Mouse (Mus musculus) gastrocnemius, postnatal 4 days (tissue): Measurements from ENCODE around the gene Bnip3. TPM values are rescaled to one million over a fixed set of nuclear protein-coding genes. Genes with fewer than 3 reads are reported as not detected.
A peak's percentile ranks its signal among the peaks of the same experiment; 100 is the strongest.

ENCODE experiments used
- DNase-seq, 2 experiments: peaks; one replicate each; pipeline ENCODE4 v3.0.0; 2021 to 2022; ENCODE audit warnings: low spot score in 2 of 2, mixed read lengths in 2 of 2
- long read RNA-seq, 2 experiments: library from polyadenylated mRNA; stranded (forward); transcript quantifications; one replicate each; pipeline ENCODE4 v2.0.0; 2021
- total RNA-seq, 2 experiments: library from RNA; stranded (reverse); gene quantifications; 2 replicates each; pipeline ENCODE4 v1.2.3; 2021

Gene Bnip3
- 10 to 100 TPM; 51.8 to 58.6 TPM for total RNA-seq
- long read RNA-seq, experiment 1, transcript Bnip3-201 (6 exons, 1,756 nt), result major isoform, 123 of 127 reads
- long read RNA-seq, experiment 1, partial matches to known transcripts, result 2 of 127 reads
- long read RNA-seq, experiment 1, other reads (novel, unspliced or antisense), result 2 of 127 reads
- long read RNA-seq, experiment 2, transcript Bnip3-201 (6 exons, 1,756 nt), result major isoform, 118 of 120 reads
- long read RNA-seq, experiment 2, partial matches to known transcripts, result 1 of 120 reads
- long read RNA-seq, experiment 2, other reads (novel, unspliced or antisense), result 1 of 120 reads

DNA sequence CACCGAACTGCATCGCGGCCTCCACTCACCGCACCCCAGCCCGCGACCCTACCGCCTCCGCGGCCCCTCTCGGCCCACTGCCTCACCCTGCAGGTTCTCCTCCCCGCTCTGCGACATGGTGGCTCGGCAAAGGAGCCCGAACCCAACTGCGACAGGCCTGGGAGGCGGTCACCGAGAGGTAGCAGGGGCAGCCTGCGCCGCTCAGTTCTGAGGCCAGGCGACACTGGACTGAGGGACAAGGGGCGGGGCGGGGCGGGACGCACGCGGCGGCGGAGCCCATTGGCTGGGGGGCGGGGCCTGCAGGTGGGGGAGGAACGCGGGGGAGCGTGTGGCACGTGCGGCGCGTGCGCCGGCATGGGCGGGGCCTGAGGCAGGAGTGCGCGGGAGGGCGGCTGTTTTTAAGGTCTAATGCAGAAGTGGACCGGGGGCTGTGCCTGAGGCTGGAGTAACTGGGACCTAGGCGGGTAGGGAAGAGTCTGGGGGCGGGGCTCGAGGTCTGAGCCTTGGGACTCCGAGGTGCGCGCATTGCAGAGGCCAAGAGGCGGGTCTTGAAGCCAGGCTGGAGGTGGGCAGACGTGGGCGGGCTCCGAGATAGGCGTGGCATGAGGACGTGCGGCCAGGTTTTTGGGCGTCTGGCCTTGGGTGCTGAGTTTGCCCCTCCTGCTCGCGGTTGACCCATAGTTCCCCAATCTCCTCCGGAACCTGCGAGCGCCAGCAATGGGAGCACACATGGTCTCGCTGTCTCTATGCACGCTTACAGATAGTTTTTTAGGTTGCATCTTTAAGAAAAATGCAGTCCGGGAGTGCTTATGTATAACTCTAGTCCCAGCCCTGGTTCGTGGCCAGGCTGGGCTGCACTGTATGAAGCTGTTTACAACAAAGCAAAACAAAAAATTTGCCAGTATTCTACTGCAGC, at the start of gene Bnip3:
Bnip3 (minus strand) TSS at position 243 of the 916 bp plus-strand sequence.
- DNase-seq, result peak; percentile 73 to 85

DNA sequence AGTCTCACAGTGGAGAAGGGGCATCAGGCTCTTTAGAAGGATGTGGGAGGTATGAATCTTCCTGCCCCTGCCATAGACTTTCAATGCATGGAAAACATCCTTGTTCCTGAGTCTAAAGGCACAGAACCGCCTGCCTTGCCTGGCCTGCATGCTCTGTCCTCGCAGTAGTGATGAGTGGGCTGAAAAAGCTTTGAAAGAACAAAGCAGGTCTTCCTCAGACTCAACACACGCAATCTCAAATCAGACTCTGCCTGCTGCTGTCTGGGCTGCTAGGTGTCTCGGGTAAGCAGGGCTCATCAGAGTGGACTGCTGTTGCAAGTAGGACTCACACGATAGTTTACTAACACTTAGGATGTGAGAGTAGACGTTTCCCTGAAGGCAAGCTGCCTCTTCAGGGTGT, 47.8 kb upstream of the Bnip3 start:
- DNase-seq, result no peak

DNA sequence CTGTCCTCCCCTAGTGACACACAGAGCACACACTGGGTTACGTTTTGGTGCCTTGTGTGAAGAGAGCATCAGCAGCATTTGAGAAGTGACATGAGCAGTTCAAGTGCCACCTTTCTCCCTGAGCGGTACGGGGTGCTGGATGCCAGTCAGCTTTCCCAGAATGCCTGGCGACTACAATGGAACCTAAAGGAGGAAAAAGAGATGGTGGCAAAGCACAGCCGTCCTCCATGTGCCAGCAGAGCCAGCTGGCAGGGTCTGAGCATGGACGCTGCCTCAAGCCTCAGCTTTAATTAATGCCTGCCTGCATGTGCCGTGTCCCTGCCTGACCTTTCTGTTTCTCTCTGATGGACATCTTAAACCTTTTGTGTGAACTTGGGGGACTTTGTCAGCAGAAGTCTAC, 46.5 kb upstream of the Bnip3 start:
- no peak for DNase-seq

DNA sequence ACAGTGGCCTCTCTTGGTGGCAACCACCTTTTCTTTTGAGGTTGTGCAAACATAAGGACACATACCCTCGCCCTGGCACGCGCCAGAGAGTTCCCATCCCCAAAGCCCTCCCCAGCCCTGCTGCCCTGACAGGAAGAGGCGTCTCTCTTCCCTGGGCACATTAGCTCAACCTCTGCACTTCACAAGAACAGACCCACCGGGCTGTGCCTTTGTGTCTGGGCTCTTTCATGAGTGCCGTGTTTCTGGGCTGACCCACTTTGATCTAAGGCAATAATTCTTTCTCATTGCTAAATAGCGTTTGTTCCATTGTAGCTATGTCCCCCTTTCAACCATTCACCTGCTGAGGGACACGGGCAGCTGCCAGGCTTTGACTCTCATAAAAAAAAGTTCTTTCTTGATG, 39.0 kb upstream of the Bnip3 start:
- DNase-seq, result no peak

DNA sequence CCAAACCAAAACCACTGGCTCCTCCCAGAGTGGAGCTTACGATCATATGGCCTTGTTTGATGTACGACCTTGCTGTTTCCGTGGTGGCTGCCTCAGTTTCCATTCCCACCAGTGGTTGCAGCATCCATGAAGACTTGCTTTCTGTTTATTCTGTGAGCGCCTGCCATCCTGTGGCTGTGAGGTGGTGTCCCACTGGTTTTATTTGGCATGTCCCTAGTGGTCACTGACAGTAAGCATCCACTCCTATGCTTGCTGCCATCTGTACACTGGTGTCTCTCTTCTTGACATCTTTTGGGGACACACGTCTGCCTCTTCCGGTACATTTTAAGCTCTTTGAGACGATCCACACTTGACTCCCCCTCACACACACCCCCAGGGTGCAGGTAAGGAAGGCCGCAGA, 38.4 kb upstream of the Bnip3 start:
- no peak for DNase-seq

DNA sequence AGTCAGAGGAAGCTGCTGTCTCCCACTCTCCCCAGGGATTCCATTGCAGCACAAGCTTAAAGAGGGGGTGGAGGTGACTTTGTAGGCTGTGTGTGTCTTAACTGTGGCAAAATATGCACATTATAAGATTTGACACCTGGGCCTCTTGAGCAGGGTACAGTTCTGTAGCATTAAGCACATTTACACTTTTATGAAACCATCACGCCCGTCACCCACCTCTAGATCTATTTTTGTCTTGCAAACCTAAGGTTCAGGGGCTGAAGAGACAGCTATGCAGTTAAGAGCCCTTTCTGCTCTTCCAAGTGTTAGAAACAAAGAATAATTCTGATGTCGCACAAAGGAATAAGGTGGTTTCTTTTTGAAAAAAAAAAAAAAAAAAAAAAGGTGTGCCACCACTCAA, 36.3 kb upstream of the Bnip3 start:
- no peak for DNase-seq

DNA sequence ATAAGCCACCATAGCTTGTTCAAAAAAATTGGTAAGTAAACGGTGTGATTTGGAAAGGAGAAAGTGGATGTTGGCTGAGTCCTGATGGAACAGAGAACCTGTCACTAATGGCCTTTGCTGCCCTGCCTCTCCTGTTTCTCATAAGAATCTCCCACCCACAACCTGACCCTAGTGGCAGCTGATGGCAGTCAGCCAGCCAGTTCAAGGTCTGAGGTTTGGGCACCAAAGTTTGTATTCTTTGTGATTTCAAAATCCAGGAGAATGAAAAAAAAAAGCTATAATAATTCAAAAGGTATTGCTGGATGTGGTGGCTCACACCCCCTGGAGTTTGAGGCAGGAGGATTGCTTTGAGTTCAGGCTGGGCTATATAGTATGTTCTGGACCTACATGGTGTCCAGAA, 33.0 kb upstream of the Bnip3 start:
- no peak for DNase-seq

DNA sequence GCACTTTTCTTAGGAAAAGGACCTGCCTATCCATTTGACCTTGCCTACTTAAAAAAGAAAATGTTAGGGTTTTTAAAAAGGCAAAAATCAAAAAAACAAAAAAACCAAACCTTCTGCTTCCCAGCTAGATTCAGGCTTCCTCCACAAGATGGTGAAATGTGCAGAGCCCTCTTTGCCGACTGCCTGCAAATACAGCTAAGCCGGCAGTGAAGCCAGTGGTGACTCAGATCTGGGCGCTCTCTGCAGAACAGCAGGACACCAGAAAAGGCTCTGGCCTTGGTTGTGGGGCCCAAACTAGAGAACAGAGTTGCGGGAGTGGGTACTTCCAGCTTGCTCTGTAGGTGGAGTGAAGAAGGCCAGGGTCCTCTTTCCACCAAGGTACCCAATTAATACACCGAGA, 32.3 kb upstream of the Bnip3 start:
- no peak for DNase-seq

DNA sequence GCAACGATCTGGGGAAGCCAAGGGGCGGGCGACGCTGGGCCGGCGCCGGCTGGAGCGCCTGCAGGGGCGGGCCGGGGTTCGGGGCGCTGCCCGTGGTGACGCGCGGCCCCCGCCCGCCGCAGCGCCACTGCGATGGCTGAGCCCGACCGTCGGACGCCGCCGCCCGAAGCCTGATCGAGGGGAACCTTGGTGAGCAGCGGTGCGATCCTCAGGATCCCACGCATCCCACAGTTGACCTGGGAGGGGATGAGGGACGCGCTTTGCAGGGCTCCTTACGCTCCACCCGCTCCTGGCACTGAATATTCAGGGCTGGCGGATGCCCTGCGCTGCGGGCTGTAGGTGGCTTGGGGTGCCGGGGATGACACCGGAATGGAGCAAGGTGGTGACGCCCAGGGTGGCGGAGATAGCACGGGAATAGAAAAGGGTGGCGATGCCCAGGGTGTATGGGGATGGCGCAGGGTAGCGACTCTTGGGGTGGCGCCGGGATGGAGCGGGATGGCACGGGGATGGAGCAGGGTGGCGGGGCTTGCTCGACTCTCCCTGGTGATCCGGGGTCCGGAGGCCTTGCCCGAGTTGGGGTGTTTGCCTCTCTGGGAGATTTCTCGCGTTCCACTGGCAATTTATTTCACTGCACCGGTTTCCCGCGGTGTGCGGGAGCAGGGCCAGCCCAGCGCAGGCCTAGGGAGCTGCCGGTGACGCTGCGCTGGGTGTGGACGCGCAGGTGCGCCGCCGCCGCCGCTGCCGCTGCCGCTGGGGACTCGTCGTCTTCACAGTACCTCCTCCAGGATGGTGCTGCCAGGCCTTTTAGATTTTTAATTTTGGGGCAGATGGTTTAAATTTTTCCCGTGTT, 31.5 kb upstream of the Bnip3 start, which contains the start of gene Jakmip3:
Jakmip3 (plus strand) TSS at position 119 of the 850 bp plus-strand sequence.
- DNase-seq, result peak in 1 of 2 experiments; percentile 30

DNA sequence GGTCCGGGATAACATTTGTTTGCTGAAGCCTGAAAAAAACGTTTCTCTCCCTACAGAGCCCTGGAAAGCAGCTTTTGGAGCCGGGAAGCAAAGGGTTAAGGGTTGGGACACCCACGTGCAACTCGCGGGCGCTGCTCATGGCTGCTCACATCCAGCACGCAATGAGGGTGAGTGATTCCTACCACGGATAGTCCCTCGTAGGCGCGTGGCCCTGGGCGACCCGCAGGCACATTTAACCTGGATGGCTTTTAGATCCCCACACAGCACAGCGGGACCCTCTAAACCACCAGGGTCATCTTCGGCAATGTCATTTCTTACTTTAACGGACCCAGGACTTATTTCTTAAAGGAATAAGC, 30.9 kb upstream of the Bnip3 start:
- DNase-seq, result peak in 1 of 2 experiments; percentile 18

DNA sequence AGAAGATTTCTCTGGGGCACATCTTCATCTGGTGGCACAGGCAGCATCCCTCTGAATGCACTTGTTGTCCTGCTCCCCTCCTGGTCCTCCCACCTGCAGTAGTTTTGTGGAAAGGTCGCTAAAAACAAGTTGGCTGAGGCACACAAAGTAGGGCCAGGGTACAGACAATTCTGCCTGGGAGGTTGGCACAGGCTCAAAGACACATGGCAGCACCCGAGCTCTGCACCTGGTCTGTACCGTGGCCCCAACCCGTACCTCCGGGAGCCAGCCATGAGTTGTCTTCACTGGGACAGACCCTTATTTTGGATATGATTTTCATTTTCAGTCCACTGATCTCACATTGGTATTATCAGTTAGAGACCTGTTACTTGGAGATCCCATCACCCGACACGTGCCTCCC, 29.7 kb upstream of the Bnip3 start:
- no peak for DNase-seq

DNA sequence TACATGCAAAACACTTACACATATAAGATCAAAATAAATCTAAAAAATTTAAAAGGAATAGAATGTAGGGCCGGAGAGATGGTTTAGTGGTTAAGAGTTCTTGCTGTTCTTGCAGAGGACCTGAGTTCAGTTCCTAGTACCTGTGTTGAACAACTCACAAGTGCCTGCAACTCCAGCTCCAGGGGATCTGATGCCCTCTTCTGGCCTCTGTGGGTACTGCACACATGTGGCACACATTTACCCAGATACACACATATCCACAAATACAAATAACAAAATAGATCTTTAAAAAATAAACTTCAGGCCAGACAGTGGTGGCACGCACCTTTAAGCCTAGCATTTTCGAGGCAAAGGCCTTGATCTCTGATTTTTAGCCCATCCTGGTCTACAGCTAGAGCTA, 25.2 kb upstream of the Bnip3 start:
- DNase-seq, result no peak

DNA sequence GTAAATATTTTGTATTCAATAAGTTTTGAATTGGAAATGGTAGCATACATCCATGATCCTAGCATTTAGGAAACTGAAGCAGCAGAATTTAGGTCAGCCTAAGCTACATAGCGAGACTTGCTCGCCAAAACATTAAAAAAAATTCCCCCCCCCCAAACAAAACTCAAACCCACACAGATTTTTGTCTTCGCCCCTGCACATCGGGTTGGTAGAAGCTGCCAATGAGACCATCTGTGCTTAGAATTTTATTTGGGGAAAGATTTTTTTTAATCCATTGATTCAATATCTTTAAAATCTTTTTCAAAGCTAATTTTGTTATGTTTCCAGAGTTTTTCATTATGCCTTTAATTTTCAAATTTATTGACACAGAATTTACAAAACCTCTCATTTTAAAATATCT, 19.1 kb upstream of the Bnip3 start:
- no peak for DNase-seq

DNA sequence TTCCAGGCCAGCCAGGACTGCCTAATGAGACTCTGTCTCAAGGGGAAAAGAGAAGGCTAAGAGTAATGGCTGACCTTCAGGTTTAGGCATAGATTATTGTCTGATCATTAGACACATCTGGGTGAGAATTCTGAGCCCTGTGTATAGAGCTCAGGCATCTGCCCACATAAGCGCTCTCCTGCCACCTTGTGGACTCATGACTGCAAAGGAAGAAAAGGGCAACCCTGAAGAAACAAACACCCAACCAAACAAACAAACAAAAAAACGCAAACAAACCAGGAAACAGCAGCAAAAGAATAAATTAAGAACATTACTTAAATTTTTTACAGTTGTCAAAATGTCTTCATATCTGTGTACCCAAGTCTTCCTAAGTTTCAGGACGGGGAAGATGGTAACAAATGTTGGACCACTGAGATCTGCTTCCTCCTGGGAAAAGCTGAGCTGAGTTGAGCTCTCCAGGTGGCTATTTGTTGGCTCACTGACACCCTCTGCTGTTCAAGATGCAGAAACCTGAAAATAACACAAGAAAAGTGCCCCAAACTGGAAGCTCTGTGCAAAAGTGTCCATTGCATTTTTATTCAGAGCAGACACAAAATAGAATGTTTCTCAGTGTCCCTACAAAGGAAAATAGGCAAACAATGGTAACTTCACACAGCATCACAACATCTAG, 14.6 kb upstream of the Bnip3 start:
- DNase-seq, result no peak

DNA sequence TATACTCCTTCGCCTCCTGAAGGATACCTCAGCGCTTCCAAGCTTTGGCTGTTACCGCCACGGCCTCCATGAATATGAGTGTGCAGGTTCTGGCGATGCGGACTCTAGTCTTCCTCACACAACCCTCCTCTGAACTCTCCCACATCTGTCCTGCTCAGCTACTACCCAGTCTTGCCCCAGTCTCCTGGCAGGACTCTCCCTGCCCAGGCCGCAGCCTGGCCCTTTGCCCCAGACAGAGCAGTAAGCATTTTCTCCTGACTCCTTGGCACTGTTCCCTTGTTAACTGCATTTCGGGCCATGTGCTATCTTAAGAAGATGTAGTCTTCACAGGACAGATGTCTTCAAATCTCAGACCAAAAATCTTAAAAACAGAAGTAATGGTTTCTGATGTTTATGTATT, 12.3 kb upstream of the Bnip3 start:
- DNase-seq, result no peak

DNA sequence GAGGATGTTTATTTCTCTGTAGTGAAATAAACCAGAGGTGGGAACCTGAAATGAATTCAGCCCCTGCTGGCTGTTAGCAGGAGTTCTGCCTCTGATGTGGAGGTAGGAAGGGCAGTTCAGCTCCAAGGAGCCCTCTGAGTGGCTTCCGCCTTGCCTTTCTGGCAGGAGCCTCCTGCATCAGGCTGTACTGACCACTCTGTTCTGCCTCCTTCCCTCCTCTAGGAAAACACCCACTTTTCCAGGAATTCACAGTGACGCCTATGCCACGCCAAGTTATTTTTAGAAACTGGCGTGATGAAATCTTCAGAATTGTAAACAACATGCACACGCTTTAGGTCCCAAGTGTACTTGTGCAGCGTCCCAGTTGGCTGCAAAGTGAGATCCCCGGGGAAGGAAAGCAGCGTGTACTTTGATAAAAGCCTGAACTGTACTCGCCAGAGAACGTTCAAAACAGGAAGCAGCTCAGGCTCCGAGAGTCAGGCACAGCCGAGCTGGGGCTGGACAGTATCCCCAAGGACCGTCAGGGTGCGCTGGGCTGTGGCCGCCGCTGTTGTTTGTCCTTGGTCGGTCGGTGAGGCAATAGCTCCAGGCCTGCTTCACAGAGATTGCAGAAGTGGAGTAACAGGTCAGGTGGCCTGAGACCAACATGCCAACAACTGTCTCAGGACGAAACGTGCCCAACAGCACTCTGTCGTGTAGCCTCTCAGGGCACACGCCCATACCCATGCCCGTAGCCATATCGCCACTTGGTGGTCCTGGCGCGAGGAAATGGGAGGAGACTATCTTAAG, 10.0 kb upstream of the Bnip3 start:
- DNase-seq, result peak in 1 of 2 experiments; percentile 59

DNA sequence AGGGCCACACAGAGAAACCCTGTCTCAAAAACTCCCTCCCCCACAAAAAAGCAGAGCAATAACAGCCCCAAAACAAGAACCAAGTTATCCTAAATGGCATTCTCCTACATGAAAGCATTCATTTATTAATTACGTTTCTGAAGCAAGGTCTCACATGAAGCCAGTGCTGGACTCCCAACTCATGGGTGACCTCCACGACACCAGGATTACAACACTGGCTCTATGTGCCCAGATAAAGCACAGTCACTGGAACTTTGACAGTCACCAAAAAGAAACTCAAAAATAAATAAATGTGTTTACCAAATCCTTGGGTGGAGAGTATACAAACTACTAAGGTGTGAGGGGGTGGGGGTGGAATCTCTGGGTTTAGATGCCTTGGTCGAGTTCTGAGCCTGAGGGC, 4.3 kb upstream of the Bnip3 start:
- no peak for DNase-seq

DNA sequence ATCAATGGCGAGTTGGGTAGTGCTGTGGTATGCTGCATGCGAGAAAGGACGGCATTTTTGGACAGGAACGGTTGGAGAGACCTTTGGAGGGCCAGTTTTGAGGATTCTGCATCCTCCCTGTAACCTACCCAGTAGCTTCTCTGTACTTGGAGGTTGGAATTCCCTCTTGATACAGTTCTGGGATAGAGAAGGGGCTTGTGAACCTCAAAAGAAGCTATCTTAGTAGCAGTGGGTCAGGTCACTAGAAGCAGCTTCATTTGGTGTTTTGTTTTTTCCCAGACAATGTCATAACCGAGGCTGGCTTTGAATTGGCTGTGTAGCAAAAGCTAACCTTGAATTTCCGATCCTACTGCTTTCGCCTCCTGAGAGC, 859 bp upstream of the Bnip3 start:
- no peak for DNase-seq

DNA sequence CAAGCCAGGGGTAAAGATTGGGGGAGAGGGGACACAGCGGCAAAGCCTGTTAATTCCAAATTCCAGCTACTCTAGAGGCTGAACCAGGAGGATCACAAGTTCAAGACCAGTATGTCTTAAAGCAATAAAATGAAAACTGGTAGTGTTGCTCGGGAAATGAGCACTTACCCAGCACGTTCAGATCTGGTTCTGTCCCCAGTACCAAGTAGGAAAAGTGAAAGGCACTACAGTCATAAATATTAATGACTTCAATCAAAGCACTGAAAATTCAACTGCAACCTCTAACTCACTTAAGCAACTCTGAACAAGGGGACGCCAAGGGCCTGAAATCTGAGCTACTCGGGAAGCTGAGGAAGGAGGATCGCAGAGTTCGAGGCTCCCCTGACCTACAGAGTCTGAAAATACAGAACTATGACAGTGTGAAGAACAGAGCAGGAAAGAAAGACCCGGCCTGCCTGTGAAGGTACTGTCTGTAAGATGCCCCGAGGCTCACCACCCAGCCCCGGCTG, 497 bp downstream of the Bnip3 start:
- no peak for DNase-seq

DNA sequence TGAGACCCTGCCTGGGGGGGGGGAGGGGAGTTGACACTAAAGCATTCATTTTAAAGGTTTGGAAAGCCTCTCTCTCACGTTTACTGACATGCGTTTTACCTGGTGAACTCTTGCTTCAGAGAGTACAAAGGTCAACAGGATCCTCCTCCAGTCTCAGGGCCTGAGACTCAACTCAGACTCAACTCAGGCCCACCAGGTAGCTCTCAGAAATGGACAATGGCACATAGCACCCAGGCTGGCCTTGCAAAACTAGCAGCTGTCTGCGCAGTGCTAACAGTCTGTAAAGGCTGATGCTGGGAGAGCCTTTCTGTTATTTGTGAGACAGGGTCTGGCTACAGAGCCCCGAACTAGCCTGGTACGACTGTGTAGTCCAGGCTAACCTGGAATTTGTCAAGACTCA, 1.3 kb downstream of the Bnip3 start:
- no peak for DNase-seq
